Mouse (Mus musculus) forelimb bud, embryonic 11.5 days (tissue): ENCODE data around the gene Btbd6.

Experiments used
- DNase-seq: peaks from one replicate; pipeline ENCODE4 v3.0.0-alpha.2; 2012; ENCODE audit warnings: low read depth, low spot score

Gene Btbd6

DNA sequence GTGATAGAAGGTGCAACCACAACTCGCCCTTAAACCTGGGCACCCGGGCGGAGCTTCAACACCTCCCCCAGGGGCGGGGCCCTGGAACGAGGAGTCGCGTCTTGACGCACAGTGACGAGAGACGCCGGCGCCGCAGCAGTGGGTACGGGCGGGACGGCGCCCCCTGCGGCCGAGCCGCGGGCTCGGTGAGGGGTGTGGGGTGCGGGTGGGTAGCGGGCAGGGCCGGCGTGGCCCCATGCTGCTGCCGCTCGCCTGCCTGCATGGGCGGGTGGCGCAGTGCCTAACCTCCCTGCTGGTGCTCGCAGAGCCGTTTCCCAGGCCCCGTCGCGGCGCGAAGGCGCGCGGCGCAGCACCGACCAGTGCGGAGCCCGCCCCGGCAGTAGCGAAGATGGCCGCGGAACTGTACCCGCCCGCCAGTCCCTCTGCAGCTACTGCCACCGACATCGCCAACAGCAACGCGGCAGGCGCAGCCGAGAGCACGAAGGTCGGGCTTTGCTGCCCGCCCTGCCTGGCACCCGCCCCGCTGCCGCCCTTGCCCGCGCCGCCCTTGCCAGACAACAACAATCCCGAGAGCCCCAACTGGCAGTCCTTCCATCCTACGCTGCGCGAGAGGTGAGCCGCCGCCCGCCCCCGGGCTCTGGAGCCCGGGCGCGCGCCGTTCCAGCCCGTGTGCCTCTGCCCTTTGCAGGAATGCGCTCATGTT lies at the start of gene Btbd6:
Gene Btbd6 (plus strand): TSS at position 112 of the 703 bp plus-strand sequence.
- DNase-seq = peak; percentile 83

DNA sequence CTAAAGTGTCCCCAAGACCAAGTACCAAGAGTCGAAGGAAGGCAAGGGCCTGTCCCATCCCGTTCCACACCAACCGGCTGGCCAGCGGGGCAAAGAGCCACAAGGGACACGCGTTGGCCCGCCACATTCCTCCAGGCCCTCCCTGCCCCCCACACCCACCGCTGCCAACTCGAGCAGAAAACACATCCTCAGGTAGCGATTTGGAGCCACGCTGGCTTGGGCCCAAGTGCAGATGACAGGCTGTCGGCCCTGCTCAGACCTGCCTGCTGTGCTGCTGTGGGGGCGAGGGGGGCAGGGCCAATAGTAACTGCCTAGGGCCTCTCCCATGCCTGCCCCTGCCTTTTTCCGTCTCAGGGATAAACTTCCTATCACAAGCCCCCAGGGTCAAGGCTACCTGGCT lies 49.0 kb upstream of the Btbd6 start:
- no peak for DNase-seq

DNA sequence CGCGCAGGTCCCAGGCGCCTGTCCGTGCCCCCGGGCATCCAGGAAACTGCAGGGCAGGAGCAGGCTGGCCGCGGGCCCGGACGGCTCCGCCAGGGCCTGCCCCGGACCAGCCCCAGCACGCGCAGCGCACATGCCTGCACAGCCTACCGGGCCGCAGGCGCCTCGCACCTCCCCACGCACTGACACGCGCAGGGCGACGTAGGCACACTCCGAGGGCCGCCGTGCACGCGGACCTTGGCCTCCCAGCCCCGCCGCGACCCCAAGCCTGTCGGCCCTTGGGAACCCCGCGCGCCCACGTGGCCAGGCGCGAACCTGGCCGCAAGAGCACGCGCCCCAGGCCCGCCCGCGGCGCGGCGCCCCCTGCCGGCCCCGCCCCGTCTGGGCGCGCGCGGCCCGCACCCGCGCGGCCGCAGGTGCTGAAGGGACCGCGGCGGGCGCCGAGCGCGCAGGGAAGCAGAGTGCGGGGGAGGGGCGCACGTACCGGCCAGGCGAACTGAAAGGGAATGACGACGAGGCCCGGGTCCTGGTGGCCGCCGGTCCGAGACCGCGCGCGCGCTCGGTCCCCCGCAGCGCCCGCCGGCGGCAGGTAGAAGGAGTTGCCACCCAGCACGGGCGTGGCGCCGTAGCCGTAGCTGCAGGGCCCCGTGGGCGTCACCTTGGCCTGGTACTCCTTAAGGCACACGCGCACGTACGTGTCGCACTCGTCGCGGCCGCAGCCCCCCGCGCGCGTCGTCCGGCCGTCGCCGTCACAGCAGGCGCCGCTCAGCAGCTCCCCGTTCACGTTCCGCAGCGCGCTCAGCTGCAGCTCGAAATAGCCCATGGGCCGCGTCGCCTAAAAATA lies 47.7 kb upstream of the Btbd6 start:
- no peak for DNase-seq

DNA sequence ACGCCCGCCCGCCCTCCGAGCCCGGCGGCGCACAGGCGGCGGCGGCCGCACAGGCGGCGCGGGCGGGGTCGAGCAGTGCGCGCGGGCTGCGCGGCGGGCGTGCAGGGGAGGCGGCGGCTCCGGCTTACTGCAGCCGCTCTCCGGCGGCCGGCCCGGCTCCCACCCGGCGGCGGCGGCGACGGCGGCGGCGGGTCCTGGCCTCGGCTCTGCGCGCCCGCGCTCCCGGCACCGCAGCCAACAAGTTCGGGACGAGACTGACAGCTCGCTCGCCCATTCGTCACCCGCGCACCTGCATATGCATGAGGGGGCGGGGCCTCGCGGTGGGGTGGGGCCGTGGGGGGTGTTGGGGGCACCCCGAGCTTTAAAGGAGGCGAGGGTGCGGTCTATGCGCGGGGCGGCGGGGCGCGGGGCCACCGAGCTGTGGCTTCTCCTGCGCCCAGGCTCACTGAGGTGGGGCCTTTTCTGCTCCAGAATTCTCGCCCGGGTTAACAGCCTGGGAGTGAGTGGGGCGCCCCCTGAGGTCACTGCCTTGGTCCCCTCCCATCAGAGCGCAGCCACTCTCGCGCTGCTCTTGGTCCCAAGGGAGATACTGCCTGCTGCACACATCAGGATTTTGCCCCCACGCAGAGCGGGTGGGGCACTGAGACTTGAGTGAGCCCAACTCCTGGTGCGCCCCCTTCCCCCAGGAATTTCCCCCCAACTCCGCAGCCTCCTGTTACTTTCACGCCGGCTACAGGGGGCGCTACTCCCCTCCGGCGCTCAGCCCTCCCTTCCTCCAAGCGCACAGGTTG lies 46.5 kb upstream of the Btbd6 start, which contains the start of gene Jag2:
Gene Jag2 (minus strand): TSS at position 215 of the 791 bp plus-strand sequence.
- DNase-seq = no peak

DNA sequence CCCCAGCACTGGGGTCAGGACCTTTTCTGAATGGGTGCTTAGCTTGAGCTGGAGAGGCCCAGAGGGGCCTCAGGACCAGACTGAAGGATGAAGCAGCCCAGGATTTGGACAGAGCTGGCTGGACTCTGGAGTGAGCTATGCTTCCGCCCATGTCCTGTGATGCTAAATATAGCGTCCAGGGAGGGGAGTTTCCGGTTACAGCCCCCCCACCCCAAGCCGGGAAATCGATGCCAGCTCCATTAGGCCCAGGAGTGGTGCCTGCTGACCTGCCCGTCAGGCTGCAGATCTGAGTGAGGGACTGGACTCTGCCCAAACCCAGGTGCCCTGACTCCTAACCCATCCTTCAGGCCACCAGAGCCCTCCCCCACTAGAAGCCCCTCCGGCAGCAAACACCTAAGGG lies 43.6 kb upstream of the Btbd6 start:
- no peak for DNase-seq

DNA sequence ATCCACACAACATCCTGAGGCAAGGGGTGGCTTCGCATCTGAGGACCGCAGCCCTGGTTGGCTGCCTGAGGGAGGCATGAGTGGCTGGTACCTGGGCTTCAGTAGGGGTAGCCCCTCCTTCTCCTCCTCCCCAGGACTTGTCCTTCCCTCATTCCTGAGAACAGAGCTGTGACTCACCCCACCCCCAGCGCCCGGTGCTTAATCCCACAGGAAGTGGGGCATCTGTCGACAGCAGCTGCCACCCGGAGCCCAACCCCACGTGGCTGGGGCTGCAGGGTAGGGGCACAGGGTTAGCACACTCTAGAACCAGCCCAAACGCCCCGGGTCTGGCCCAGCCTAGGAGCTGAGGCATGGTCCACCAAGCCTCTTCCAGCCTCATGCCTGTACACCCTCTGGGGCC lies 38.4 kb upstream of the Btbd6 start:
- DNase-seq = no peak

DNA sequence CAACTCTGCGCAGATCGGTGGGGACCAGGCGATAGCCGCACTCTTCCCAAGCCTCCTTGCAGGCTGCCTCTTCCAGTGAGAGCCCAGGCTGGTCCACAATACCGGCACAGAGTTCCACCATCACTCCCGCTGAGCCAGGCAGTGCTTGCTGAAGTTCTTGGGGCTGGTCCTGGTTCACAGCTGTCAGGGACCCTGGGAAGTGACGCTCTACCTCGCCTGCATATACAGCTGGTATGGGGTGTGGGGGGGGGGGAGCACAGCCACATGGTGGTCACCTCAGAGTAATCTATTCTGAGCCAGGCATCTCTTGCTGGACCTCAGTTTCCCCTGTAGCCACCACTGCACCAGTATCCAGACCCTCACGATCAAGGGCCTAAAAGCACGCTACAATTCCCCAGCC lies 37.9 kb upstream of the Btbd6 start:
- DNase-seq = no peak

DNA sequence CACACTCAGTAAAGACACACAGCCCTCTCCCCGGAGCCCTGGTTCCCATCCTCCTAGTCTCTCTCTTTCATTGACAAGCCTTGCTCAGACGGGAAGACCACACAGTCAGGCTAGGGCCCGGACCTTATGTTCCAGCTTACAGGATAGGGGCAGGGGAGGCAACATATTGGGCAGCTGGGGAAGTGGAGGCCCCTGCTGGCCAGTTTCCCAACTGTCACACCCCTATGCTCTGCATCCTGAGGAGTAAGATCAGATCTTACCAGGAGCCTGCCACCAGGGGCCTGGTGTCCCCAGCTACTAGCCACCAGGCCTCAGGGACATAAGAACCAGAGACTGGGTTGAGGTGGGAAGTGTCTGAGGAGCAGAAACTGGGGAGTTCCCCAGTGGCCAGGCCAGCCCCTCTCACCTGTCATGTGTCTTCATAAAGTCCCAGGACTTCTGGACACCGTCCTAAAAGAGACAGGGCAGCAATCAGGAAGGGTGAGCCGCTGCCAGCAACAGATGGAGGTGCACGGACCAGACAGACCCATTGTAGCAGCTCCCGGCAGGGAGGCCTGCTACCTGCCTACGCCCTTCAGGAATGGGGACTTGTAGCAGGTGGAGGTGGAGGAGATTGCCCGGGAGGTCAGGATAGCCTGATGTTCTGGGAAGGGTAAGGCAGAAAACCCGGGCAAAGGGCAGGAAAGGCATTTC lies 37.3 kb upstream of the Btbd6 start:
- DNase-seq = peak; percentile 59

DNA sequence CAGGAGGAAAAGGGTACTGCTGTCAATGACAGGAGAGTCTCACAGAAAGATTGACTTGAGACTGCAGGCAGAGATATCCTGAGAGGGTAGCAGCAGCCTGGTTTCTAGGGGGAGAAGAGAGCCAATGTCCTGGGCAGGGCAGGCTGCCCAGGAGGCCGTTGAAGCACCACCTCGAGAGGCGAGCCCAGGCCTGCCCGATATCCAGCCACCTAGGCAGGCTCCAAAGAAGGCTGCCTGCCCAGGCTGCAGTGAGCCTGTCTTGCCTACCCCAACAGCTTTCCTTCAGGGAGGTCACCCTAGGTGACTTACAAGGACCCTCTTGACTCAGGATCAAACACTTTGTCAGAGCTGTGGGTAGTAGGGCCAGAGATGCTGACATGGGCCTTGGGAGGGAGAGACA lies 36.0 kb upstream of the Btbd6 start:
- DNase-seq = no peak

DNA sequence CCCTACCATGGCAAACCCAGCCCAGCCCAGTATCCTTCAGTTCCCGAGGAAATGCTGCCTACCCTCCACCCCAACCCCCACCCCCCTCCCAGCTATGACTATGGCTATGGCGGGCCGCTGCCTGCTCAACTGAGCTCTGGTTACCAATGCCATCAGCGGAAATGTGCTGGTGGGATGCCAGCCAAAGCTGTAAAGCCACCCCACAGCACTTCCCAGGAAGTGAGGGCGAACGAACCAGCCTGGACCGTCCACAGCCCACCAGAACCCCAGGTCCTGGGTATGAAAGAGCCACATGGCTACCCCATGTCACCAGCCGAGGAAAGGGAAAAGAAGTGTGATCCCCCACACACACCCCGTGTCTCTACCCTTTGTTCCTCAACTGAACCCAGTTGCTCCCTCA lies 35.6 kb upstream of the Btbd6 start:
- DNase-seq = no peak

DNA sequence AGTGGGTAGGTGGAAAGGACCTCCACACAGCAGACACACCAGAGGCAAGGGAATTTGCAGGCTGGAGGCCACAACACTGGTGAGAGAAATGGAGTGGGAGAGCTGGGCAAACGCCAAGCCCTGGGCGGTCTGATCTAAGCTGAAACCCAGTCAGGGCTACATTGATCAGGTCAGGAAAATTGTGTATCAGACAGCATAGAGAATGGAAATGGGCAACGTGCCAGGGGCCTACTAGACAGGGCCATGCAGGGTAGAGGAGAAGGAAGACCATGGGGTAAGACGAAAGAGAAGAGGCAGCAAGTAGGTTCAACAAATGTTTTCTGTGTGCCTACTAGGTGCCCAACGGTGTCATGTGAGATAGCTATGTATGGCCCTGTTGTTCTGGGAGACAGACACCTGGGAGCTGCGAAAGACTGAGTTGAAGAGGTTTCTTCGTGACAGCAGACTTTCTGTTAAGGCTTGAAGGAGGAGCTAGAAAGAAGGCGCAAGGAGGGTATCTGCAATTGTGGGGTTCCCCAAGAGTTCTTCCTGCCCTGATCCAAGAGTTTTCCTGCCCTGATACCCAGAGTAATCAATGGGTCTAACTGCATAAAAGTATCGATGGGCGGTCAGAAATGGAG lies 35.0 kb upstream of the Btbd6 start:
- DNase-seq = no peak

DNA sequence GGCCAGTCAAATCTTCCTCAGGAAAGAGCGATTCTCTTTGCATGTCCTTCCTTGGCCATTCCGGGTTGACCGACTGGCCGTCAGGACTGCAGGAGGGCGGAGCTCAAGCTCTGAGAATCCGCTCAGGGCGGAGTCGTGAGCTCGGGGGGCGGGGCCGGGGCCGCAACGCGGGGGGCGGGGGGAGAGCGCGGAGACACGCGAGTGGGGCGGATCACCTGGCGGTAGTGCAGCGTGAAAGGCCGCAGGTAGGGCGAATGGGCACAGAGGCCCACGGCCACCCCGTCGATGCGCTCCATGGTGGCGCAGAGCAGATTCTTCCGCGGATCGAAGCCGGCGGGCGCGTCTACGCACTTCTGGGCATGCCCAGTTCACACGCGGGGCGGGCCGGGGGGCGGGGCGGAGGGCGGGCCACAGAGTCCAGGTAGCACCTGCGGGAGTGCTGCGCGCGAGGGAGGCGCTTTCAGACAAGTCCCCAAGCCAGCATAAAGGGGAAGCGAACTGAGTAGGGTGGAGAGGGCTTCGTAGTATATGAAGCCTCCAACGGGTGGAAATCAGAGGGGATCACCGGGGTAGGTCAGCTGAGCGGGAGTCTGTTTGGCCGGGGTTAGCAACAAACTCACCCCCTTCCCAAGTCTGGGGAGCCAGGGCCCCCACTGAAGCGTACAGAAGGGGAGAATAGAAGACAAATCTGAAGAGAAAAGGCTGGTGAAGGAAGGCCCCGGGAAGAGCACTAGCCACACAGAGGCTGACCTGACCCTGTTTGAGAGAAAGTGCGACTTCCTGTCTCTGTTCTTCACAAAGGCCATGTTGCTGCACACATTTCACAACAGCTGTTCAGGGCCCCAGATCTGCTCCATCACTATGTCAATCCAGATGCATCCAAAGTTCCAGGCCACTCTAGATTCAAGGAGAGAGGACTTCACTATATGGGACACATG lies 34.2 kb upstream of the Btbd6 start, which contains the start of gene Nudt14:
Gene Nudt14 (minus strand): TSS at position 349 of the 938 bp plus-strand sequence.
- DNase-seq = peak; percentile 55

DNA sequence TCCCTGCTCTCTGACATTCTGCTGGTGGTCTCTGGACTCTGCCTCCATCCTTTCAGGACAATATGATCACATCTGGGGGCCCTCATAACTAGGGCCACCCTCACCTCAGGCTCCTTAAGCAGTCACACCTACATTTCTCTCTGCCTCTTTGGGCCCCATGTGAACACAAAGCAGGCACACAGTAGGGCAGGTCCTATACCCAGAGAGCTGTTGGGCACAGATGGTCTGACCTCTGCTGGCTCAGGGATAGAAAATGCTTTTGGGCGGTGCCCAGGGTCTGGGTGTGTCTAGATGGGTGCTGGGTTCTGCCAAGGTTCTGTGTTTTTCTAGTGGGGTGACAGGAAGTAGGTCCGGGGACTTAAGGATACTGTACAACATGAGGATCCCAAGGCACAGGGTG lies 32.6 kb upstream of the Btbd6 start:
- DNase-seq = no peak

DNA sequence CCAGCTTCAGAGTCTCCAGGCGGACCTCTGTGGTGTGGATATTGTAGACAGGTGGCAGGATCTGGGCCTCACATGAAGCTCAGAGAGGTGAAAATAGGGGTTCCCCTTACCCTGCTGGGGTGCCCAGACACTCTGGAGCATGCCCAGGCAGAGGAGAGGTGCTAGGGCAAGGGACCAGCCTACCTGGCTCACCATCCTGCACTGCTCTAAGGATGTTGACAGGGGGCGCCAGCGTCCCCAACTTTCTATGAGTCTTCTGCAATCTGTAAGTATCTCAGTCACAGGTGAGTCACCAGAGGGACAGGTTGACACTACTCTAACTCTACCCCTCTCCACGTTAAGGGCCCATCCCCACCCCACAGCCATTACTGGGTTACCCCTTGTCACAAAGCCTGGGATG lies 29.0 kb upstream of the Btbd6 start:
- no peak for DNase-seq

DNA sequence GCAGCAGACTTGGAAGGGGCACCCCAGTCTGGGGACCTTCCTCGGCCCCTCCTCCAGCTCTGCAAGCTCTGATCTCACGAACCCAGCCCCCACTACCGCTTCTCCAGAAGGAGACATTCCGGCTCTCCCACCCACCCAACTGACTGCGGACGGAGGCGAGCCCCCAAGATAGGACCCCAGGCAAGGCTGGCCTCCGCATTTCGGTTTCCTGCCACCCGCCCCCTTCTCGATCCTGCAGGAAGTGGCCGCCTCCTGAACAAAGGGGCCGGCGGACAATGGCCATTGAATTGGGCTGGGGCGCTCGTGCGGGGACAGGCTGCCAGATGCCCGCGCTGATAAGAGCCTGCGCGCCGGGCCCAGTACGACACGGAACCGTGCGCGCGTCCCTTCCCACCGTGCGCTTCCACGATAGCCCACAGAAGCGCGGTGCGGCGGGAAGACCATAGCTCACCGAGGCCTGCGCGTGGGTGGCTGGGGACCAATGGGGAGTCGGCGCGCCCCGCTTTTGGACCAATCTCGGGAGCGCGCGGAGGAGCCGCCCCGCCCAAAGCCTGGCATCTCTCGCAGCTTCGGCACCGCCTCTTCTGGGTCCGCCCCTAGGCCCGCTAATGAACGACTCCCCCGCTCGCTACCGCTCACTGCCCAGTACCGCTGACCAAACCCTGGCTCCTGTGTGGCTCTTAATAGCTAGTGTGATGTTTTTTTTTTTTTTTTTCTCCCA lies 26.1 kb upstream of the Btbd6 start:
- peak; percentile 85 for DNase-seq

DNA sequence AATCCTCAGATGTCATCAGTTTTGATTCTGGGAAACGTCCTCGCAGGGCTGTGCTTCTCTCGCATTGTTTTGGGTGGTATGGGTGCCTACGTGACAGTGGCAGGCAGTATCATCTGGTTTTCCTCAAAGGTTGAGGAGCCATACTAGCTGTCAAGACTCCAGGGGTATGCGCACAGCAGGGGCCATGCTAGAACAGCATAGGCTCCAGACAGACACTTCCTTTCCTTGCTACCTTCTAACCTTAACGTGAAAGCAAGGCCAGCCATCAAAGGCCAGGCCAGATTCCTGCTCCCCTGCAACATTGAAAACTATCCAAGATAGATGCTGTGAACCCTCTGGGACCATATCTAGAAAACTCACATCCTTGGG lies 25.5 kb upstream of the Btbd6 start:
- no peak for DNase-seq

DNA sequence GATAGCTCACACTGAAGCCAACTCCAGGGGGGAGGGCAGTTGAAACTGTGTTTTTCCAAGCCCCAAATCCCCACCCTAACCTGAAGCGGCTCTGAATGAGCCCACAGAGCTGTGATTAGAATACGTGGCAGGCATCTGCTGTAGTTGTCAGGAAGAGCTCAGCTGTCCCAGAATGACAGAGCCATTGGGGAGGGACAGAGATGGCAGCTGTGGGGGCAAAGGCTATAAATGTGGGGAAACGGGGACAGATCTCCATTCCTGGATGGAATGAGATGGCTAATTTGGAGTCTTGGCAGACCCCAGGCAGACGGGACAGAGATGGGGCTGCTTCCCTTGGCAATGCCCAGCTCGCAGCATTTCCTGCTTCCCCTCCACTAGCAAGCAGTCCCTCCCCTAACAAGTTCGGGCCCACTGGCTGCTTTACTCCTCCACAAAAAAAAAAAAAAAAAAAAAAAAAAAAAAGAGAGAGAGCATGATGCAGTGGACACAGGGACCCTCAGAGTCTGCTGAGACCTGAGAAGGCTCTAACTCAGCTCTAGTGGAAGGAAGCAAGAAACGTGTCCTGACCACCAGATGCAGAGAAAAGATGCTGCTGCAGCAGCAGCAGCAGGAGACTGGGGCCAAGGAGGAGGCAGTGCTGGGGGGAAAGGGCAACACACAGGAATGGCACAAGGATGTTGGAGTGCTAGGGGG lies 25.0 kb upstream of the Btbd6 start:
- no peak for DNase-seq

DNA sequence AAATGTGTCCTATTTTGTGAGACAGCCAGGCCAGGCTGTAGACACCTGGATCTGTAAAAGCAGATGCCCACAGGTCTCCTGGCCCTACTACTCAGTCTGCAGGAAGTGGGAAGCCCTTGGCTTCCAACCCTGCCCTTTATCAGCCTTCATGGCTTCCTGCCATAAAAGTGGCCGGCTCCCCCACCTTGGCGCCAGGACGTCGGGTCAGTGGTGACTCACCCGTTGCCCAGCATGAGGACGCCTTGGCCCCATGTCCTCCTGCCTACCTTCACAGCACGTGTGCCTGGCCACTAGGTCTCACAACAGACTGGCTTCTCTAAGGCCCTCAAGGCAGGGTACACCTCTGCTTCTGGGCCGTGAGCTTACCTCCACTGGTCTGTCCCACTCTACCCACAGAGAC lies 23.8 kb upstream of the Btbd6 start:
- DNase-seq = no peak
